Mouse (Mus musculus): Measurements from ENCODE around the gene Rpl31. TPM values are rescaled to one million over a fixed set of nuclear protein-coding genes. Genes with fewer than 3 reads are reported as not detected.
A peak's percentile ranks its signal among the peaks of the same experiment; 100 is the strongest.

Rpl31 gene
- total RNA-seq (2022) = 100 to 1,000 TPM; 589 to 669 (median 644) TPM

DNA sequence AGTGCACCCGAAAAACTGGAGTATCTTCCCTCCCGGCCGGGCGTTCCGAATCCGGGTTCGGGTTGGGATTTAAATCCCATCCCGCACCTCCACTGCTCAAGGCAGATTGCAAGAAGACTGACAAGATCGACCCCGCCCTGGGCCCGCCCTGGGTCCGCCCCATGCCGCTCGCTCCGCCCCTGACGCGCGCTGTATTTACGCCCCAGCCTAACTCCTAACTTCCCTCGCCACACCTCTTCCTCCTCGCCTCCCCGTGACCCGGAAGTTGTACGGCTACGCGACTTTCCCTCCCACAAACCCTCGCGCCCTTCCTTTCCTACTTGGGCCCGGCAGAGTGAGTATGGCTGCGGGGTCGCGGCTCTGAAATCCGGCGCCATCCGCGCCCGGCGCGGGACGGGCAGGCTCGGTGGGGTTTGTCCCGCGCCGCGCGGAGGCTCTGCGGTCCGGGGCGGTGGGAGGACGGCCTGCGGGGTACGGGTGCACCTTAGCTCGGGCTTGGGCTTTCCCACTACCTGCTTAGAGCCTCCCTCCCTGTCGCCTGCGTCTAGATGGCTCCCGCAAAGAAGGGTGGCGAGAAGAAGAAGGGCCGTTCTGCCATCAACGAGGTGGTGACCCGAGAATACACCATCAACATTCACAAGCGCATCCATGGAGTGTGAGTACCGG lies at the start of gene Rpl31:
TSS of gene Rpl31 (plus strand) at position 242 of the 666 bp plus-strand sequence.
- peak; percentile 98 for DNase-seq

- DNase-seq = peak; percentile 61
These were observed 49.7 kb upstream of the Rpl31 start for GRCm38 (mm10) chr1:39317935-39318334.

- DNase-seq = no peak
These were observed 48.8 kb upstream of the Rpl31 start for GRCm38 (mm10) chr1:39318870-39319269.

GRCm38 (mm10) chr1:39321954-39322353 lies 45.7 kb upstream of the Rpl31 start:
- DNase-seq = no peak

DNA sequence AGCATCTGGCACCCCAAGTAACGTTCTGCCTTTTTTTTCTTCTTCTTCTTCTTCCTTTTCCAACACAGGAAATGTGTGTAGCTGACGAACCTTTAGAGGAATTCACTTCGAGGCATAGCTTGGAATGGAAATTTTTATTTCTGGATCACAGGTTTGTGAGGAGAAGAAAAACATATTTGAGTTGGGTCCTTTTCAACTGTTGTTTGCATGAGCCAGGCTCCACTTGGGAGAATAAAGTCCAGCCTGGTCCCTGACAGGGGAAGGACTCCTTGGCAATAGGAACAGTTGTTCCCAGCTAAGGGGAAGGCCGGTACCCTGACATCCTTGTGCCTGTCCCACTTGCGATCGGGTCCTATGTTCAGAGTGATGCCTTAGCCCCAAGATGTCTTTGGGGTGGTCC lies 42.4 kb upstream of the Rpl31 start:
- no peak for DNase-seq

DNA sequence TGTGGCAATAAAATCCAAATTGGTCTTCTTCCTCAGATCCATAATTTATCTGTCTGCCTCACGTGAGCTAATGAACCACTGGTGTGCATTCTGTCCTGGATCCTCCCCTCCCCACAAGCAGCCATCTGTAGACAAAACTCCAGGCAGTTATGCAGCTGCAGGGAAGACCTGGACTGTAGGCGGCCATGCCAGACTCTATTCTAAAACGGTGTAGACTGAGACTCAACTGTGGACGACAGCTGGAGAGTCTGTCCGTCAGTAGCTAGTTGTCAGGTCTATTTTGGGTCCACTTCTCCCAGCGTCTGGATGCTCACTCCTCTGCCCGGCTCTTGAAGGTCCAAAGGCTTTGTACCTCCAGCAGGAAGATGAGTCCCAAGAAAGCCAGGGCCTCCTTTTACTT lies 40.1 kb upstream of the Rpl31 start:
- DNase-seq = no peak

- DNase-seq = no peak
These were observed 36.6 kb upstream of the Rpl31 start for GRCm38 (mm10) chr1:39330857-39331594.

GRCm38 (mm10) chr1:39332456-39332855 lies 35.2 kb upstream of the Rpl31 start:
- DNase-seq = no peak

DNA sequence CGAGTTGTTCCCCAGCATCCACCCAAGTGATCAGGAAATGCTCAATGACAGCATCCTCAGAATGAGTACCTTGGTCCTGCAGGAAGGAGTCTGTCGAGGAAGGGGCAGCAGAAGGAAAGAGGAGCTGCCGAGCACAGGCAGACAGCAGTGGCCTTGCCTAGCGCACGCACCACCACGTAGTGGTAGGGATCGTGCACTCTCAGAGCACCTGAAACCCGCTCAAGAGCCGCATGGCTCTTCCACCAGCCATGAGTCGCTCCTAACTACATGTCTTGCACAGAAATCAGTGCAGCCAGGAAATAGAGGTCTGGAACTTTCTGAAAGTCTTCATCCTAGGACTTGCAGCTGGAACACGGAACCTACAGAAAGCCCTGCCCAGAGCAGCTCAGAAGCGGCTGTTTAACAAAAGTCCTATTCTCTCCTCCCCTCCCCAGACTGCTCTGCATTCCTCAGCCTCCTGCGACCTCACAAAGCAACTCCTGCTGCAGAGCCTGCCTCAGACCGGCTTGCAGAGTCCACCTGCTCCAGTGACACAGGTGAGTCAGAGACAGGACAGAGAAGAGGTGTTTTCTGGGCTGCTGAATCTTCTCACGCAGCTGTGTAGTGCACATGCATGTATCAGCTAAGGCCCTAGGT lies 32.0 kb upstream of the Rpl31 start:
- no peak for DNase-seq

- no peak for DNase-seq
These were observed 30.9 kb upstream of the Rpl31 start for GRCm38 (mm10) chr1:39336788-39337187.

GRCm38 (mm10) chr1:39338831-39339230 lies 28.8 kb upstream of the Rpl31 start:
- no peak for DNase-seq

DNA sequence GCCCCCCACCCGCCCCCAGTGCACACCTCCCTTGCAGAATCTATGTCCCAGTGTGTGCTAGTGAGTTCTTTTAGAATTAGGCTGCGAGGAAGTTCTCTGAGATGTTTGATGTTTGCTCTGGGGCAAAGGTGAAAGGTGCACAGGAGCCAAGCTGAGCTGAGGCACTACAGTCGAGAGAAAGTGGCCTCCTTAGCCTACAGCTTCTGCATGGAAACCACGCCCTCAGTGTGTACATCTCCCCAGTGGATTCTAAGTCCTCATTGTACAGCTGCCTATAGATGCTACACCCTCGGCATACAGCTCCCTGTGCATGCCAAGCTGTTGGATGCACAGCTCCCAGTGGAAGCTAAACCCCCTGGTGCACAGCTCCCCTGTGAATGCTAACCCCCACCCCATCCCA lies 28.2 kb upstream of the Rpl31 start:
- no peak for DNase-seq

DNA sequence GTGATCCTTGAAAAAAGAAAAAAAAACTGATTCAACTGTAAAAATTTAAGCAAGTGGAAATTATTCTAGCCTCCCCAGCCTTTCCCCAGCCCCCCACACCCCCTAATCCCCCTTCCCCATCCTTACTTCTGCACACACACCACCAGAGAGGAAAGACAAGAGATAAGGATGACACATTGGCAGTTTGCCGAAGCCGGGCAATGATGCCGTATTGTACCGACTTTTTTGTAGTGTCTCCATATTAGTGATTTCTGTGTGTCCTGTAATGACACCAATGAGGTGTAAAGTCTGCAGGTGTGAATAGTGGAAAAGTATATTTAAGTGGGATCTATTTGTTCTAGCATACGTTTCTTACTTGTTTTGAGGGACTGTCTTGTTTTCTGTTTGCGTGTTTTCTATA lies 27.5 kb upstream of the Rpl31 start:
- no peak for DNase-seq

GRCm38 (mm10) chr1:39340647-39341046 lies 27.0 kb upstream of the Rpl31 start:
- DNase-seq = peak; percentile 31

- DNase-seq = no peak
These were observed 25.8 kb upstream of the Rpl31 start for GRCm38 (mm10) chr1:39341807-39342206.

DNA sequence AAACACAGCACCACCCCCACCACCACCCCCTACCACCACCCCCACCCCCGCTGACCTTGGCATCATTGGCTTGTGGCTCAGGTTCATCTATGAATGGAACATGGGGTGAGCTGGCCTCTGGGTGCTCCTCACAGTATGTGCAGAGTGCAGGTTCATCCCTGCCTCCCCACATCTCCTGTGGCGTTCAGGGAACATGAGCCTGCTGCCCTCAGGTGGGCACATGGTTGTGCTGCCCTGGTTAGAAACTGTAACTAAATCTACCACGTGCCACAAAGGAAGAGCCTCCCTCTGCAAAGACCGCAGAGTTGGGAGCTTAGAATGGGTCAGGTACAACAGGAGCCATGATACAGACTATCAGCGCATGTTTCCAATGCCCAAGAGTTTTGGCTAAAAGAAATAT lies 24.4 kb upstream of the Rpl31 start:
- DNase-seq = no peak

- DNase-seq = no peak
These were observed 22.6 kb upstream of the Rpl31 start for GRCm38 (mm10) chr1:39344981-39345600.

- no peak for DNase-seq
These were observed 18.6 kb upstream of the Rpl31 start for GRCm38 (mm10) chr1:39349001-39349400.

- no peak for DNase-seq
These were observed 18.2 kb upstream of the Rpl31 start for GRCm38 (mm10) chr1:39349427-39349826.

- no peak for DNase-seq
These were observed 5.7 kb upstream of the Rpl31 start for GRCm38 (mm10) chr1:39361754-39362514.

DNA sequence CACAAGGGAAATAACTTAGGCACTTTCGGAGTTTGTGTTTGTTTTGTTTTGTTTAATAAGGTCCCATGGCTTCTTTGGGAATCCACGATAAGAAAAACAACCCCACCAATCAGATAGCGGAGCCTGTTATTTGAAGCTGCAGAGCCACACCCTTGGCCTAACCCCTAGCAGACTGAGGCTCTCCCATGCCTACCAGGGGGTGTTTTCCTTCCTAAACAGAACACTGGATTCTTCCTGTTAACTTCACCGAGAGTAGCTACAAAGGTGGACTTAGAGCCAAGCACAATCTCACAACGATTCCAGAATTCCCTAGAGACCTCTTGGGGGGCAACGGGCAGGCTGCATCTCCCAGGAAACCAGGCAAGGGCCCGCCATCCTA lies 5.1 kb upstream of the Rpl31 start:
- no peak for DNase-seq

GRCm38 (mm10) chr1:39365562-39365961 lies 2.1 kb upstream of the Rpl31 start:
- DNase-seq = no peak

- no peak for DNase-seq
These were observed 597 bp upstream of the Rpl31 start for GRCm38 (mm10) chr1:39367045-39367444.

Data from adrenal gland, adult 8-10 months (tissue).